Mouse (Mus musculus) midbrain, postnatal 0 days (tissue): ENCODE data around the gene Gm43302. TPM values are rescaled to one million over a fixed set of nuclear protein-coding genes. Genes with fewer than 3 reads are reported as not detected.
"Not testable (repeated sequence)": the region's sequence is repeated elsewhere in the genome, so short reads cannot be mapped to it uniquely, and the experiment has no call there.

Source experiments
- ATAC-seq: fragments of 200-750 bp; cut with Nextera tagmentation; 2 replicates; pipeline ENCODE4 v1.8.0; 2017; ENCODE audit warnings: moderate number of reproducible peaks, mild to moderate bottlenecking, moderate TSS enrichment, moderate library complexity; ENCODE audit not compliant: low FRiP score
- DNase-seq: peaks from one replicate; pipeline ENCODE4 v3.0.0-alpha.2; 2015; ENCODE audit warnings: low spot score
- H3K27ac ChIP-seq: fragments of 300-500 bp; sonication (generic); 2 replicates; pipeline ENCODE4 v1.5.1; 2014; ENCODE audit warnings: low read depth, mild to moderate bottlenecking, low read length, mixed read lengths
- H3K27me3 ChIP-seq: fragments of 300-500 bp; sonication (generic); 2 replicates; pipeline ENCODE4 v1.6.1; 2014; ENCODE audit warnings: low read length, control low read depth, mixed read lengths; ENCODE audit not compliant: insufficient read depth
- H3K36me3 ChIP-seq: fragments of 300-500 bp; sonication (generic); 2 replicates; pipeline ENCODE4 v1.6.1; 2014; ENCODE audit warnings: low read length, control low read depth, mixed read lengths; ENCODE audit not compliant: insufficient read depth
- H3K4me1 ChIP-seq: fragments of 300-500 bp; sonication (generic); 2 replicates; pipeline ENCODE4 v1.6.1; 2014; ENCODE audit warnings: mild to moderate bottlenecking, control low read depth, antibody characterized with exemption, low read length, mixed read lengths; ENCODE audit not compliant: insufficient read depth
- H3K4me2 ChIP-seq: fragments of 300-500 bp; sonication (generic); 2 replicates; pipeline ENCODE4 v1.6.1; 2014; ENCODE audit warnings: low read depth, mild to moderate bottlenecking, low read length, mixed read lengths; ENCODE audit not compliant: poor library complexity, severe bottlenecking
- H3K4me3 ChIP-seq: fragments of 300-500 bp; sonication (generic); 2 replicates; pipeline ENCODE4 v1.5.1; 2014; ENCODE audit warnings: low read depth, mild to moderate bottlenecking, low read length, moderate library complexity
- H3K9ac ChIP-seq: fragments of 300-500 bp; sonication (generic); replicated peaks from 2 replicates; pipeline ENCODE4 v1.6.1; 2014; ENCODE audit warnings: mild to moderate bottlenecking, low read length, moderate library complexity, mixed read lengths; ENCODE audit not compliant: poor library complexity, severe bottlenecking
- H3K9me3 ChIP-seq: fragments of 300-500 bp; sonication (generic); 2 replicates; pipeline ENCODE4 v1.6.1; 2016; ENCODE audit warnings: low read length, control low read depth
- CTCF ChIP-seq: IDR thresholded peaks from 2 replicates; pipeline ENCODE4 v1.5.1; 2016; ENCODE audit warnings: antibody characterized with exemption, mild to moderate bottlenecking
- WGBS: fragments of 180-500 bp; shearing (Covaris S2); extraction: QIAGEN DNeasy Blood & Tissue Kit; methylation state at CpG from one replicate; pipeline ENCODE4 v1.1.7; 2014; 5-methylcytosine and 5-hydroxymethylcytosine counted together
- polyA plus RNA-seq: library from polyadenylated mRNA; unstranded; fragments of >200 nt; fragmentation: Nextera tagmentation; extraction: Ambion mirVana; gene quantifications from 2 replicates; pipeline ENCODE4 v1.2.1, GENCODE M21; 2015
- total RNA-seq: library from RNA; depleted of rRNA; stranded (reverse); fragments of >200 nt; gene quantifications from 2 replicates; pipeline ENCODE4 v1.2.3, GENCODE M21; 2014

Gene Gm43302
- total and polyA plus RNA-seq, 2 experiments from 2014 or later = 0.60 TPM; not detected in 1

GRCm38 (mm10) chr5:105252491-105252890 is 41.0 kb downstream of the Gm43302 start:
- TF ChIP-seq CTCF = peak; percentile 47
- H3K9me3 ChIP-seq = no peaks in the 10 kb centered on the region
- no peak overlapping the region for H3K4me3 ChIP-seq
- no peaks in the 10 kb centered on the region for H3K27me3 ChIP-seq
- no peaks in the 10 kb centered on the region for H3K4me1 ChIP-seq
- no peaks in the 10 kb centered on the region for H3K36me3 ChIP-seq
- ATAC-seq (no peak), DNase-seq (peak; percentile 8)
- no peak overlapping the region for H3K4me2 ChIP-seq
- H3K9ac ChIP-seq = no peak overlapping the region
- H3K27ac ChIP-seq = no peak overlapping the region

DNA sequence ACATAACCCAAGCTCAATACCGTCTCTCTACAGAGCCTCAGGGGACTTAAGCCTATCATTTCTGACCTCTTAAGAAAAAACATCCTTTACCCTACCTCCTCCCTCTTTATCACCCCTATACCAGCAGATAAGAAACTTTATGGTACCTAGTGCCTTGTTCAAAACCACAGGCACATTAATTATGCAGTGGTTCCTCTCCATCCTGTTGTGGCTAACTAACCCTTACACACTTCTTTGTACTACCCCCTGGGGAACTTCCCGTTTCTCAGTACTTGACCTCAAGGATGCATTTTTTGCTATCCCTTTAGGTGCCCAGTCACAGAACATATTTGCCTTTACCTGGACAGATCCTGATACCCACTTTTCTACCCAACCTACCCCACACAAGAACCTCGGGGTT is 48.8 kb downstream of the Gm43302 start:
- DNase-seq, H3K27me3 ChIP-seq, H3K4me2 ChIP-seq, H3K36me3 ChIP-seq, H3K4me1 ChIP-seq, H3K9ac ChIP-seq, H3K9me3 ChIP-seq, H3K4me3 ChIP-seq, ATAC-seq, H3K27ac ChIP-seq: not testable (repeated sequence)
- 76% methylated on average over 3 of the region's 3 CpGs for WGBS

- H3K27ac ChIP-seq, H3K9ac ChIP-seq, H3K9me3 ChIP-seq, H3K4me3 ChIP-seq, H3K4me1 ChIP-seq, H3K27me3 ChIP-seq, H3K4me2 ChIP-seq, H3K36me3 ChIP-seq: not testable (repeated sequence)
- ATAC-seq (peak; percentile 34; the same call in 1 of the 2 replicates), DNase-seq (peak; percentile 55)
- 72% methylated on average over 5 of the region's 5 CpGs for WGBS
These were observed 52.5 kb downstream of the Gm43302 start for GRCm38 (mm10) chr5:105240982-105241381.

- H3K4me1 ChIP-seq, H3K9ac ChIP-seq, H3K4me2 ChIP-seq, H3K27ac ChIP-seq, ATAC-seq, H3K27me3 ChIP-seq, H3K4me3 ChIP-seq, H3K9me3 ChIP-seq, H3K36me3 ChIP-seq: not testable (repeated sequence)
- DNase-seq = peak; percentile 47
These were observed 53.9 kb downstream of the Gm43302 start, which contains the start of gene Gbp10 for GRCm38 (mm10) chr5:105239483-105240047. Gbp10 (minus strand) TSS chr5:105239533.

GRCm38 (mm10) chr5:105238402-105238801 is 55.1 kb downstream of the Gm43302 start:
- H3K9ac ChIP-seq, H3K4me3 ChIP-seq, H3K36me3 ChIP-seq, H3K4me2 ChIP-seq, H3K9me3 ChIP-seq, ATAC-seq, H3K4me1 ChIP-seq, H3K27me3 ChIP-seq, H3K27ac ChIP-seq, DNase-seq: not testable (repeated sequence)
- WGBS = 95% methylated on average over 1 of the region's 1 CpGs

- not testable (repeated sequence) for H3K27me3 ChIP-seq, DNase-seq, H3K4me2 ChIP-seq, H3K27ac ChIP-seq, H3K4me3 ChIP-seq, ATAC-seq, H3K36me3 ChIP-seq, H3K9ac ChIP-seq, H3K4me1 ChIP-seq, H3K9me3 ChIP-seq
- 85% methylated on average over 3 of the region's 3 CpGs for WGBS
These were observed 57.5 kb downstream of the Gm43302 start for GRCm38 (mm10) chr5:105236040-105236439.

DNA sequence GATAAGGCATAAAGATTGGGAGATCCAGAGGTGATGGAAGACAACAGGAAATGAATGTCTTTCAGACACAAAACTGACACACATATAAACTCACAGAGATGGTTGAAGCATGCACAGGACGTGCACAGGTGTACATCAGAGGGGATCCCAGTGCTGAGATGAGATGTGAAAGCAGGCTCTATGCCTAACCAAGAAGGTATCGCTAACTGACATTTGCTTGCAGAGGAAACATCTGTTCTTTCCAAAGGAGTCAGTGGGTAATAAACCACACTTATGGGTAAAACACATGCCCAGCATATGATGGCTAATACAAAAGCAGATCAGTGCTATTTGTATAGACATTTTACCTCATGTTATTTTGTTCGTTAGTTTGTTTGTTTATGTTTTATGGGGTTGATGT is 84.5 kb downstream of the Gm43302 start:
- no CpG with 5 or more reads among the region's 3 CpGs for WGBS

GRCm38 (mm10) chr5:105200791-105201355 is 92.6 kb downstream of the Gm43302 start:
- H3K27me3 ChIP-seq, ATAC-seq, DNase-seq, H3K9ac ChIP-seq, H3K4me2 ChIP-seq, H3K4me1 ChIP-seq, H3K36me3 ChIP-seq, H3K4me3 ChIP-seq, H3K9me3 ChIP-seq, H3K27ac ChIP-seq: not testable (repeated sequence)
- WGBS = 88% methylated on average over 4 of the region's 4 CpGs

More for the DNA sequence above, 84.5 kb downstream of the Gm43302 start:
- not testable (repeated sequence) for ATAC-seq, H3K27ac ChIP-seq, H3K9ac ChIP-seq, H3K4me3 ChIP-seq, H3K4me2 ChIP-seq, H3K27me3 ChIP-seq, H3K36me3 ChIP-seq, H3K4me1 ChIP-seq, H3K9me3 ChIP-seq, DNase-seq

DNA sequence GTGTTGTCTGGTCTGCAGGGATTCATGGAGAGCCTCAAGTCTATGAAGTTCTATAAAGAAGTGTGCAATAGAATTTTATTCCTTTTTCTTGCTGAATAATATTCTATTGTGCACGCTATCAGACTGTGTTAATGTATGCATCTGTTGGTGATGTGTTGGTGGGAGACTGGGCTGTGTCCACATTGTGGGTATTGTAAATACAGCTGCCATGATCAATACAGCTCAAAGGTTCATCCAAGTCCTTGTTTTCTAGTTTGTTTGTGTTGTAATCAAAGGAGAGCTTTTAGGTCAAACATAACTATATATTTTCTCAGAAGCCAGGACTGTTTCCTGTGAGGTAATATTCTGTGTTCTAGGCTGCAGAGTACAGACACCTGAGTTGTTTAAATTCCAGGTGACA is 94.3 kb downstream of the Gm43302 start:
- not testable (repeated sequence) for H3K9me3 ChIP-seq, H3K9ac ChIP-seq, DNase-seq, ATAC-seq, H3K4me3 ChIP-seq, H3K4me1 ChIP-seq, H3K27me3 ChIP-seq, H3K4me2 ChIP-seq, H3K36me3 ChIP-seq, H3K27ac ChIP-seq
- WGBS = 94% methylated on average over 1 of the region's 1 CpGs
